Mouse (Mus musculus) CH12.LX (cell line): ENCODE measurements around the gene Il20rb.

ENCODE experiments used
- CHD2 ChIP-seq: IDR thresholded peaks from 2 replicates; pipeline ENCODE4 v1.6.1; 2011; ENCODE audit warnings: low read length, improper control_type of control experiment
- CTCF ChIP-seq, 2 experiments: IDR thresholded peaks in 1 of 2; conservative IDR thresholded peaks in 1 of 2; 2 replicates each; pipeline ENCODE4 v1.5.1; 2011 to 2012; ENCODE audit warnings: low read depth in 2 of 2, low read length in 2 of 2, improper control_type of control experiment in 1 of 2, inconsistent platforms in 1 of 2, mild to moderate bottlenecking in 1 of 2, moderate library complexity in 1 of 2
- EP300 ChIP-seq: IDR thresholded peaks from 2 replicates; pipeline ENCODE4 v1.6.1; 2011; ENCODE audit warnings: low read length, improper control_type of control experiment
- ETS1 ChIP-seq: conservative IDR thresholded peaks from 2 replicates; pipeline ENCODE4 v1.6.1; 2012; ENCODE audit warnings: low read depth, mild to moderate bottlenecking, inconsistent platforms, low read length, improper control_type of control experiment, moderate library complexity
- MXI1 ChIP-seq: IDR thresholded peaks from 2 replicates; pipeline ENCODE4 v1.6.1; 2011; ENCODE audit warnings: mild to moderate bottlenecking, low read depth, low read length, improper control_type of control experiment
- NELFE ChIP-seq: IDR thresholded peaks from 2 replicates; pipeline ENCODE4 v1.6.1; 2011; ENCODE audit warnings: low read depth, low read length, improper control_type of control experiment
- PAX5 ChIP-seq: IDR thresholded peaks from 2 replicates; pipeline ENCODE4 v1.6.1; 2012; ENCODE audit warnings: low read length, inconsistent platforms, mixed read lengths
- POLR2A ChIP-seq: IDR thresholded peaks from 2 replicates; pipeline ENCODE4 v1.6.1; 2011; ENCODE audit warnings: low read depth, mild to moderate bottlenecking, improper control_type of control experiment, low read length
- RAD21 ChIP-seq: IDR thresholded peaks from 2 replicates; pipeline ENCODE4 v1.6.1; 2011; ENCODE audit warnings: low read depth, mild to moderate bottlenecking, low read length, improper control_type of control experiment, moderate library complexity
- SIN3A ChIP-seq: IDR thresholded peaks from 2 replicates; pipeline ENCODE4 v1.6.1; 2012; ENCODE audit warnings: low read length, improper control_type of control experiment, inconsistent platforms
- USF2 ChIP-seq: conservative IDR thresholded peaks from 2 replicates; pipeline ENCODE4 v1.6.1; 2011; ENCODE audit warnings: low read depth, low read length, improper control_type of control experiment
- ZNF384 ChIP-seq: IDR thresholded peaks from 2 replicates; pipeline ENCODE4 v1.6.1; 2012; ENCODE audit warnings: low read depth, low read length, improper control_type of control experiment, inconsistent platforms

GRCm38 (mm10) chr9:100469681-100470080, 16.9 kb downstream of the Il20rb start:
- TF ChIP-seq CTCF (conservative IDR thresholded peaks at IDR 0.05 in 1 of 2, IDR thresholded peaks at IDR 0.05 in 1 of 2; ENCODE audit: low read depth in 2 of 2, low read length in 2 of 2) (no peak), NELFE (no peak), RAD21 (no peak), ETS1 (no peak), USF2 (no peak), MXI1 (no peak), SIN3A (no peak), POLR2A (no peak), ZNF384 (no peak), CHD2 (no peak), EP300 (no peak), PAX5 (no peak)
